Mouse (Mus musculus) MEL (cell line): Measurements from ENCODE around the gene Areg. TPM values are rescaled to one million over a fixed set of nuclear protein-coding genes. Genes with fewer than 3 reads are reported as not detected.

Experiments used
- DNase-seq: peaks from one replicate; pipeline ENCODE4 v3.0.0; 2011; ENCODE audit warnings: low read depth, low spot score
- H3K27ac ChIP-seq: 2 replicates; pipeline ENCODE4 v1.5.1; 2012; ENCODE audit warnings: low read depth, mild to moderate bottlenecking, control low read depth, low read length, moderate library complexity; ENCODE audit not compliant: control insufficient read depth
- H3K27me3 ChIP-seq, 2 experiments: fragments of 150-350 bp in 1 of 2; sonication (generic) in 1 of 2; 2 replicates each; pipeline ENCODE4 v1.6.1; 2012; ENCODE audit warnings: low read length in 2 of 2, mild to moderate bottlenecking in 2 of 2, improper control_type of control experiment in 1 of 2, moderate library complexity in 1 of 2; ENCODE audit not compliant: insufficient read depth in 2 of 2, control insufficient read depth in 1 of 2
- H3K36me3 ChIP-seq, 2 experiments: 2 replicates each; pipeline ENCODE4 v1.6.1; 2012 to 2014; ENCODE audit warnings: low read length in 2 of 2, improper control_type of control experiment in 1 of 2, inconsistent platforms in 1 of 2, mild to moderate bottlenecking in 1 of 2; ENCODE audit not compliant: insufficient read depth in 2 of 2, control insufficient read depth in 1 of 2
- H3K4me1 ChIP-seq, 2 experiments: fragments of 150-350 bp in 1 of 2; sonication (generic) in 1 of 2; 2 replicates each; pipeline ENCODE4 v1.6.1; 2012; ENCODE audit warnings: low read length in 2 of 2, improper control_type of control experiment in 1 of 2, mild to moderate bottlenecking in 1 of 2; ENCODE audit not compliant: insufficient read depth in 2 of 2, control insufficient read depth in 1 of 2
- H3K4me3 ChIP-seq, 2 experiments: fragments of 150-350 bp in 1 of 2; sonication (generic) in 1 of 2; 2 replicates each; pipeline ENCODE4 v1.5.1; 2012; ENCODE audit warnings: low read depth in 2 of 2, low read length in 2 of 2, mild to moderate bottlenecking in 2 of 2, moderate library complexity in 2 of 2, control low read depth in 1 of 2, improper control_type of control experiment in 1 of 2; ENCODE audit not compliant: control insufficient read depth in 1 of 2, insufficient read depth in 1 of 2
- H3K79me2 ChIP-seq: 2 replicates; pipeline ENCODE4 v1.6.1; 2012; ENCODE audit warnings: mild to moderate bottlenecking, low read length, moderate library complexity; ENCODE audit not compliant: control insufficient read depth, poor library complexity, insufficient read depth
- H3K9ac ChIP-seq: 2 replicates; pipeline ENCODE4 v1.6.1; 2012; ENCODE audit warnings: low read depth, mild to moderate bottlenecking, control low read depth, low read length, moderate library complexity; ENCODE audit not compliant: control insufficient read depth, poor library complexity, severe bottlenecking
- H3K9me3 ChIP-seq: fragments of 150-350 bp; sonication (generic); replicated peaks from 2 replicates; pipeline ENCODE4 v1.6.1; 2012; ENCODE audit warnings: mild to moderate bottlenecking, low read length, improper control_type of control experiment, moderate library complexity; ENCODE audit not compliant: insufficient read depth
- CTCF ChIP-seq, 3 experiments: IDR thresholded peaks in 2 of 3; conservative IDR thresholded peaks in 1 of 3; 2 replicates each; pipeline ENCODE4 v1.5.1; 2011 to 2012; ENCODE audit warnings: low read length in 3 of 3, low read depth in 2 of 3, mild to moderate bottlenecking in 2 of 3, improper control_type of control experiment in 1 of 3, inconsistent platforms in 1 of 3, mixed read lengths in 1 of 3, moderate library complexity in 1 of 3; ENCODE audit not compliant: control insufficient read depth in 1 of 3, insufficient read depth in 1 of 3, poor library complexity in 1 of 3, severe bottlenecking in 1 of 3
- E2F4 ChIP-seq: IDR thresholded peaks from 2 replicates; pipeline ENCODE4 v1.6.1; 2011; ENCODE audit warnings: low read depth, low read length, improper control_type of control experiment, borderline replicate concordance
- ELF1 ChIP-seq: IDR thresholded peaks from 2 replicates; pipeline ENCODE4 v1.6.1; 2014; ENCODE audit warnings: low read depth, mild to moderate bottlenecking, inconsistent platforms, low read length, improper control_type of control experiment, moderate library complexity
- ETS1 ChIP-seq: IDR thresholded peaks from 2 replicates; pipeline ENCODE4 v1.6.1; 2012; ENCODE audit warnings: low read depth, mild to moderate bottlenecking, inconsistent platforms, low read length, improper control_type of control experiment, moderate library complexity
- JUND ChIP-seq: IDR thresholded peaks from 2 replicates; pipeline ENCODE4 v1.6.1; 2011; ENCODE audit warnings: low read depth, mild to moderate bottlenecking, improper control_type of control experiment, low read length
- KAT2A ChIP-seq: conservative IDR thresholded peaks from 2 replicates; pipeline ENCODE4 v1.6.1; 2012; ENCODE audit warnings: low read depth, low read length, improper control_type of control experiment, inconsistent platforms
- MAFK ChIP-seq: IDR thresholded peaks from 2 replicates; pipeline ENCODE4 v1.6.1; 2011; ENCODE audit warnings: low read depth, mild to moderate bottlenecking, low read length, improper control_type of control experiment, borderline replicate concordance
- MAZ ChIP-seq: IDR thresholded peaks from 2 replicates; pipeline ENCODE4 v1.6.1; 2012; ENCODE audit warnings: low read depth, mild to moderate bottlenecking, inconsistent platforms, low read length, improper control_type of control experiment
- MXI1 ChIP-seq: IDR thresholded peaks from 2 replicates; pipeline ENCODE4 v1.6.1; 2011; ENCODE audit warnings: mild to moderate bottlenecking, low read depth, low read length, improper control_type of control experiment
- MYB ChIP-seq: IDR thresholded peaks from 2 replicates; pipeline ENCODE4 v1.6.1; 2011; ENCODE audit warnings: mild to moderate bottlenecking, low read depth, low read length, improper control_type of control experiment
- MYC ChIP-seq: IDR thresholded peaks from 2 replicates; pipeline ENCODE4 v1.6.1; 2011; ENCODE audit warnings: low read depth, mild to moderate bottlenecking, low read length, improper control_type of control experiment, moderate library complexity
- NRF1 ChIP-seq: IDR thresholded peaks from 2 replicates; pipeline ENCODE4 v1.6.1; 2014; ENCODE audit warnings: low read depth, mild to moderate bottlenecking, inconsistent platforms, low read length, improper control_type of control experiment, moderate library complexity; ENCODE audit not compliant: poor library complexity, insufficient read depth, severe bottlenecking
- POLR2A ChIP-seq, 2 experiments: IDR thresholded peaks; 2 replicates each; pipeline ENCODE4 v1.6.1; 2011 to 2012; ENCODE audit warnings: low read length in 2 of 2, mild to moderate bottlenecking in 2 of 2, control low read depth in 1 of 2, improper control_type of control experiment in 1 of 2, low read depth in 1 of 2, moderate library complexity in 1 of 2; ENCODE audit not compliant: control insufficient read depth in 1 of 2, insufficient read depth in 1 of 2, poor library complexity in 1 of 2
- POLR2AphosphoS5 ChIP-seq: IDR thresholded peaks from 2 replicates; pipeline ENCODE4 v1.6.1; 2012; ENCODE audit warnings: low read depth, borderline replicate concordance, mild to moderate bottlenecking, inconsistent platforms, low read length, moderate library complexity, mixed read lengths
- RAD21 ChIP-seq: IDR thresholded peaks from 2 replicates; pipeline ENCODE4 v1.6.1; 2011; ENCODE audit warnings: mild to moderate bottlenecking, low read depth, low read length, improper control_type of control experiment
- TBP ChIP-seq: IDR thresholded peaks from 2 replicates; pipeline ENCODE4 v1.8.0; 2011; ENCODE audit warnings: low read depth, low read length, improper control_type of control experiment
- UBTF ChIP-seq: IDR thresholded peaks from 2 replicates; pipeline ENCODE4 v1.6.1; 2012; ENCODE audit warnings: low read depth, mild to moderate bottlenecking, inconsistent platforms, low read length, improper control_type of control experiment, moderate library complexity, borderline replicate concordance; ENCODE audit not compliant: insufficient read depth
- ZC3H11A ChIP-seq: IDR thresholded peaks from 2 replicates; pipeline ENCODE4 v1.6.1; 2012; ENCODE audit warnings: low read depth, mild to moderate bottlenecking, inconsistent platforms, low read length, improper control_type of control experiment
- ZKSCAN1 ChIP-seq: IDR thresholded peaks from 2 replicates; pipeline ENCODE4 v1.6.1; 2012; ENCODE audit warnings: low read depth, mild to moderate bottlenecking, inconsistent platforms, low read length, improper control_type of control experiment, moderate library complexity
- polyA plus RNA-seq, 2 experiments: library from polyadenylated mRNA; stranded (reverse) in 1 of 2; unstranded in 1 of 2; fragments of >175 nt in 1 of 2; fragments of >200 nt in 1 of 2; gene quantifications; 2 replicates each; pipeline versions ENCODE4 v1.2.1 to v1.2.4; 2012; ENCODE audit warnings: low replicate concordance in 2 of 2, low read depth in 1 of 2; ENCODE audit not compliant: insufficient read length in 2 of 2, insufficient read depth in 1 of 2, missing spikeins in 1 of 2
- total RNA-seq: library from RNA; depleted of rRNA; stranded (reverse); fragments of 300-350 nt; gene quantifications from 2 replicates; pipeline ENCODE4 v1.2.3, GENCODE M21; 2012

Areg gene
- total and polyA plus RNA-seq, 3 experiments = not detected

GRCm38 (mm10) chr5:91157169-91157568 is 17.8 kb downstream of the Areg start:
- no peak overlapping the region for H3K27ac ChIP-seq
- no peak overlapping the region for H3K9ac ChIP-seq
- no peaks in the 10 kb centered on the region for H3K79me2 ChIP-seq
- peaks cover 0 to 3% of the 10 kb centered on the region in 2 experiments; a peak in 2 of 4 replicates for H3K27me3 ChIP-seq
- no peak for DNase-seq
- H3K4me3 ChIP-seq = no peak overlapping the region
- TF ChIP-seq KAT2A = no peak
- TF ChIP-seq JUND = no peak
- TF ChIP-seq CTCF (IDR thresholded peaks at IDR 0.05 in 2 of 3, conservative IDR thresholded peaks at IDR 0.05 in 1 of 3; ENCODE audit: control insufficient read depth in 1 of 3, insufficient read depth in 1 of 3, low read depth in 2 of 3, low read length in 3 of 3, poor library complexity in 1 of 3, severe bottlenecking in 1 of 3) = no peak
- TF ChIP-seq POLR2AphosphoS5 = no peak
- TF ChIP-seq RAD21 = no peak
- TF ChIP-seq ETS1 = no peak
- no peak for TF ChIP-seq ELF1
- TF ChIP-seq MAFK = no peak
- no peak for TF ChIP-seq MYB
- TF ChIP-seq TBP = no peak
- no peak for TF ChIP-seq POLR2A (IDR thresholded peaks at IDR 0.05; ENCODE audit: control insufficient read depth in 1 of 2, insufficient read depth in 1 of 2, low read depth in 1 of 2, low read length in 2 of 2, poor library complexity in 1 of 2)
- TF ChIP-seq NRF1 = no peak
- TF ChIP-seq ZKSCAN1 = no peak
- TF ChIP-seq, all 39 proteins: peak for 0
- Histone ChIP-seq H3K36me3 (no peaks in the 10 kb centered on the region), H3K9me3 (no peaks in the 10 kb centered on the region), H3K4me1 (no peaks in the 10 kb centered on the region)

GRCm38 (mm10) chr5:91162787-91163186 is 23.4 kb downstream of the Areg start:
- no peaks in the 10 kb centered on the region for H3K79me2 ChIP-seq
- H3K27me3 ChIP-seq = peaks cover 0 to 2% of the 10 kb centered on the region in 2 experiments; a peak in 2 of 4 replicates
- DNase-seq = no peak
- no peak overlapping the region for H3K9ac ChIP-seq
- H3K27ac ChIP-seq = no peak overlapping the region
- H3K9me3 ChIP-seq = no peaks in the 10 kb centered on the region
- TF ChIP-seq MYC = no peak
- no peak for TF ChIP-seq CTCF (IDR thresholded peaks at IDR 0.05 in 2 of 3, conservative IDR thresholded peaks at IDR 0.05 in 1 of 3; ENCODE audit: control insufficient read depth in 1 of 3, insufficient read depth in 1 of 3, low read depth in 2 of 3, low read length in 3 of 3, poor library complexity in 1 of 3, severe bottlenecking in 1 of 3)
- no peak for TF ChIP-seq E2F4
- no peak for TF ChIP-seq UBTF
- TF ChIP-seq ZC3H11A = no peak
- TF ChIP-seq MXI1 = no peak
- TF ChIP-seq MAZ = no peak
- no peaks in the 10 kb centered on the region for H3K36me3 ChIP-seq
- no peaks in the 10 kb centered on the region for H3K4me1 ChIP-seq
- no peak overlapping the region for H3K4me3 ChIP-seq
